In genomic region chr3:83994217-83994839, GRCm38 (mm10) we compare ENCODE assay signal across 8 mouse cellular contexts. TPM values are rescaled to one million over a fixed set of nuclear protein-coding genes. Genes with fewer than 3 reads are reported as not detected.
DNase-seq lines count a peak whose midpoint lies in the region; ATAC-seq lines count a peak whose summit lies in the region.

No protein-coding gene starts in this region.

- peak; percentile 81 for ATAC-seq in forebrain, embryonic 11.5 days (replicated peaks; ENCODE audit: low FRiP score)
- peak; percentile 59 for ATAC-seq in midbrain, embryonic 13.5 days
- ATAC-seq in megakaryocyte progenitor cell, adult 5-6 weeks (replicated peaks; ENCODE audit: poor library complexity), result no peak

- peak; percentile 40 for DNase-seq in adrenal gland, adult 2 months
- no peak for DNase-seq in adrenal gland, adult 8-10 months
- DNase-seq in forebrain, embryonic 11.5 days (ENCODE audit: low spot score), result peak; percentile 81
- DNase-seq in kidney, postnatal 10 days, result peak; percentile 47
- DNase-seq in thymus, postnatal 0 days (ENCODE audit: low spot score), result no peak
- DNase-seq in cerebellum, adult 18-20 months, result no peak

- no peak overlapping the region for H3K4me2 ChIP-seq in forebrain, embryonic 11.5 days (ENCODE audit: low read depth, low read length, severe bottlenecking)
- no peak overlapping the region for H3K4me2 ChIP-seq in midbrain, embryonic 13.5 days (replicated peaks)

- no peaks in the 10 kb centered on the region for H3K9me3 ChIP-seq in forebrain, embryonic 11.5 days (ENCODE audit: control insufficient read depth, low read length)
- H3K9me3 ChIP-seq in midbrain, embryonic 13.5 days, result no peaks in the 10 kb centered on the region

- H3K4me1 ChIP-seq in forebrain, embryonic 11.5 days (replicated peaks; ENCODE audit: control insufficient read depth, insufficient read depth, low read length), result peaks cover 21% of the 10 kb centered on the region
- peaks cover 83% of the 10 kb centered on the region for H3K4me1 ChIP-seq in midbrain, embryonic 13.5 days (replicated peaks)

- H3K36me3 ChIP-seq in forebrain, embryonic 11.5 days (ENCODE audit: control insufficient read depth, insufficient read depth, low read length), result no peaks in the 10 kb centered on the region
- no peaks in the 10 kb centered on the region for H3K36me3 ChIP-seq in midbrain, embryonic 13.5 days

- H3K27ac ChIP-seq in forebrain, embryonic 11.5 days (ENCODE audit: low read depth, low read length), result no peak overlapping the region
- no peak overlapping the region for H3K27ac ChIP-seq in midbrain, embryonic 13.5 days

- no peaks in the 10 kb centered on the region for H3K27me3 ChIP-seq in forebrain, embryonic 11.5 days (ENCODE audit: control insufficient read depth, insufficient read depth, low read length)
- no peaks in the 10 kb centered on the region for H3K27me3 ChIP-seq in midbrain, embryonic 13.5 days

- no peak overlapping the region for H3K4me3 ChIP-seq in forebrain, embryonic 11.5 days (ENCODE audit: low read depth, low read length)
- H3K4me3 ChIP-seq in midbrain, embryonic 13.5 days (replicated peaks), result no peak overlapping the region

- no peak overlapping the region; the same call in 1 of the 2 replicates for H3K9ac ChIP-seq in forebrain, embryonic 11.5 days (ENCODE audit: low read length)
- H3K9ac ChIP-seq in midbrain, embryonic 13.5 days (replicated peaks), result no peak overlapping the region

- WGBS in forebrain, embryonic 11.5 days, result 16% methylated on average over 8 of the region's 8 CpGs
- 22% methylated on average over 8 of the region's 8 CpGs for WGBS in midbrain, embryonic 13.5 days

RNA-seq across cellular contexts. Expression of gene Tmem131l, which starts 45.6 kb away (rescaled TPM):
- total RNA-seq in adrenal gland, adult 2 months (2021), result 10 to 100 TPM; 25.9 to 26.6 TPM
- polyA plus RNA-seq in adrenal gland, adult 2 months (2012; rRNA removed), result 43.8 and 48.2 TPM in 2 replicates
- 10 to 100 TPM; 37.3 to 56.8 (median 50.1) TPM for total RNA-seq in adrenal gland, adult 8-10 months (2022)
- 96.0 and 99.2 TPM in 2 replicates for polyA plus RNA-seq in forebrain, embryonic 11.5 days (2014; fragmentation: Nextera tagmentation; extraction: Ambion mirVana)
- polyA plus RNA-seq in midbrain, embryonic 13.5 days (2015; fragmentation: Nextera tagmentation; extraction: Ambion mirVana), result 81.1 and 91.8 TPM in 2 replicates
- polyA plus RNA-seq in thymus, postnatal 0 days (2015; fragmentation: Nextera tagmentation; extraction: Ambion mirVana), result 126 and 132 TPM in 2 replicates
- total RNA-seq in megakaryocyte progenitor cell, adult 5-6 weeks (2015), result 61.4 and 62.0 TPM in 2 replicates
- 28.3 and 34.7 TPM in 2 replicates for total RNA-seq in megakaryocyte progenitor cell, adult 5-6 weeks (2017)

Comparison
In these comparisons a context has a peak if more than half of its experiments do, and no peak if none do; other contexts are left out.
1. DNase-seq: peak in adrenal gland, adult 2 months (single experiment), forebrain, embryonic 11.5 days (single experiment) and kidney, postnatal 10 days (single experiment); none in adrenal gland, adult 8-10 months (single experiment), thymus, postnatal 0 days (single experiment) and cerebellum, adult 18-20 months (0 of 2).